Mouse (Mus musculus) frontal cortex, adult (tissue): ENCODE measurements around the gene Eepd1.

Experiments
- ATAC-seq: cut with Nextera tagmentation; 2 replicates; pipeline ENCODE4 v1.9.2; 2017; ENCODE audit warnings: mild to moderate bottlenecking, moderate library complexity, mixed read lengths; ENCODE audit not compliant: low TSS enrichment

The Eepd1 gene

DNA sequence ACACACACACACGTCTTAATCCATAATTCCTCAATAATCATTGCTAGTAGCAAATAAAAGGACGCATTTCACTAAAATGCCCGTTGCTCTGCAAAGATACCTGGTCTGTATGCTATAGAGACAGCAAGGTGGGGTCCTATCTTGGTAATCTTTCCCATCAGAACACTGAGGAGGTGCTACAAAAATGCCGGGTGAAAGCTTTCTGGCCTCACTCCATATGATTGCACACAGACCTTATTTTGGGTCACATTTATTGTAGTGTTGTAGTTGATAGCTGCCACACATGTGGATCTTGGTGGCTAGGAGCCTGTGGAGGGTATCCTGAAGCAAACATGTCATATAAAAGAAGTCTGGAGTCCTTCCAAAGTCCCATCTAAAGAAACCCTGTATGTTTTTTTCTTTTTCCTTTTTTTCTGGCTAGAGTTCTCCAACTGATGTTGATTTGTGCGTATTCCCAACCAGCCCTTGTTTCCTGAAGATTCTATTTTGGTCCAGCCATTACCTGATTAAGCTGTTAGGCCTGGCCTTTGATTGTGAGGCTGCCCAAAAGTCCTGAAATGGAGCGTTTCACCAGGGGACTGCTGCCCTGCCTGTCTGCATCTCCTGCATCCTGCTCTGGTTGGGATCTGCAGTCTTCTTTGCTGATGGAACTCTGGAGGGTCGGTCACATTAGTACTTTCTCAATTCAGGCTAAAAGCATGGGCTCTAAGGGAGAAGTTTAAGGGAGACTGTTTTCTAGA is 8.0 kb downstream of the Eepd1 start:
- no peak for ATAC-seq

DNA sequence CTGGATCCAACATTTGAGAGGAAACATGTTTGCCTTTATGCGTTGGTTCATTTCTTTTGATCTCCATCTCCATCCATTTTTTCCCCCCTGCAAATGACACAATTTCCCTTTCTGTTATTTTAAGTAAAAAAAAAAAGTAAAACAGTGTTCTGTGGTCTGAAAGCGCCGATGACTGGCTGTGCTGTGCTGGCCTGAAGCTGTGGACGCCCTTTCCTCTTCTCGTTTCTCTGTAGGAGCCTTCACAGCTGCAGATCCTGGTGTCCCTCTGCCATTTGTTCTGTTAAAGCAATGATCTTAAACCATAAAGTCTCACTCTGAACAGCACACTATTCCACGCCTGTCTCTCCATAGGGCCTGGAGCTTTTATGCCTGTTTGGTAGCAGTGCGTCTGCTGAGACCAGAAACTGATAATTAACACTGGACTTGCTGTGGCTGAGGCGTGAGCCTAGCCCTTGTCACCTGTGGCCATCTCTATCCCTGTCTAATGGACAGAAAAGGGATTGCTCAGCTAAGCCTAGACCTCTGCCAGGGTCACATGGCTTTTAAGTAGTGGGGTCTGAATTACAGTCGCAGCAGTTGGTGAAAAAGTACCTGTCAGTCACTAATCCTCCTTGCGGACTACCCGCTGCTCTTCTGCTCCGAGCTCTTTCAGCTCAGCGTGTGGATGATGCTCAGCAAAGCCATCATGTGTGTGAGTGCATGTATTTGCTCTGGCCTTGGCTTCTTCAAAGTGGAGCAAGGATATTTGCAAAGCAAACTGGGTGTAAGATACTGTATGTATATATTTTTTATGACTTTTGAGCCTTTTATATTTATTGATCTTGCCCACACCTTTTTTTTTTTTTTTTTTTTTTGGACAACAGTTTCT is 9.2 kb downstream of the Eepd1 start:
- ATAC-seq = no peak

DNA sequence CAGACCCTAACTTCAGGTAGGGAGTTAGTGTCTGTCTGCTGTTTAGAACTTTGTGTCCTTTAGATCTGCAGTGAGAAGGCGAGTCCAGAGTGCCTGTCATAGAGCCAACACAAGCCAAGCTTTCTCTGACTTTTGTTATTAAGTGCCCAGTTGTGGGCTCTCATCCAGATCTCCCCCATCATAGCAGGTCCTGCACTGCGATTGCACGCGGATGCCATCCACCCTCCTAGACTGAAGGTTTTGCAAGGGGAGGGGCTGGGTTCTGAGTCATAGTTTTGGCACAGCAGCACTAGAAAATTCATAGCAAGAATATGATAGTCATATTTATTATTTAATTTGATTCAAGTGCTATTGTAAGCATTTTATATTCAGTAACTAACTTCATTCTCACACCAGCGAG is 12.6 kb downstream of the Eepd1 start:
- ATAC-seq = no peak

DNA sequence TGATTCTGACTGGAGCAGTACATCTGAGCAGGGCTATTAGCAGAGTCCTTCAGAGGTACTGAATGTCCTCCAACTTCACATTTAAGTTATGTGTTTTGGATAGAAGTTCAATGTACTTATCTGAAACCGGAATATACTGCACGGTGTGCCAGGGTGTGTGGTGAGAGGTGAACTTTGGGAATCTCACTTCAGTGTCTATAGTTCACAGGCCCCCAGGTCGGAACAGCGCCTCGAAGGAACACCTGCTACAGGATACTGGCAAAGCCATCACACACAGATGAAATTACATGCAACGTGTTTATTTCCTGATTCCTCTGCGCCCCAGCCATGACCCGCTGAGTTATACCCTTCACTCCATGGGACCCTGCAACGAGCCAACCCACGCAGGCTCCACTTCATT is 14.3 kb downstream of the Eepd1 start:
- no peak for ATAC-seq

DNA sequence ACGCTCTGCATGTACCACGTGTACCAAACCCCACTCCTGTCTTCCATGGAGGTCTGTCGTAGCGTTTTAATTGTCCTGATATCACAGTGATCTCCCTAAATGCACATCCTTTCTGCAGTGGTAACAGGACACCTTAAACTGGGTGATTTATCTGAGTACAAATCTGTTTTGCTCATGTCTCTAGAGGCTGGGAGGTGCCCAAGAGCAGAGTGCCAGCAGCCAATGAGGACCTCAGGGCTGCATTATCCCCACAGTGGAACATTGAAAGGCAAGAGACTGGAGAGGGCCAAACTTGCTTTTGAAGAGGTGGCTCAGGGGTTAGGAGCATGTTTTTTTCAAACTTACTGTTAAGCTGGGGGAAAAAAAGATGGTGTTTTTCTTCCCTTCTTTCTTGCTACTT is 14.8 kb downstream of the Eepd1 start:
- no peak for ATAC-seq

DNA sequence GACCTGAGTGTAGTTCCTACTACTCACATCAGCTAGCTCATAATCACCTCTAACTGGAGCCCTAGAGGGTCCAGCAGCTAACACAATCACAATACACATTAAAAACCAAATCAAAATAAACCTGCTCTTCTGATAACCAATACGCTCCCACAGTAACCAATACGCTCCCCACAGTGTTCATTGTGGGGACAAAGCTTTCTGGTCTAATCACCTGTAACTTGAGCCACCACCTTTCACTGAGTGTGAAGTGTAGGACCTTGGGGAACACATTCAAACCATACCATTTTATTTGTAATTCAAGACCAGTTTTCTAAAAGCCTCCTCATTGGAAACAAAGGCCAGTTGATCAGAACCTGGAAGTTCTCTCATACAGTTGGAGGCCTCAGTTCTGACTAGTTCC is 15.4 kb downstream of the Eepd1 start:
- no peak for ATAC-seq

DNA sequence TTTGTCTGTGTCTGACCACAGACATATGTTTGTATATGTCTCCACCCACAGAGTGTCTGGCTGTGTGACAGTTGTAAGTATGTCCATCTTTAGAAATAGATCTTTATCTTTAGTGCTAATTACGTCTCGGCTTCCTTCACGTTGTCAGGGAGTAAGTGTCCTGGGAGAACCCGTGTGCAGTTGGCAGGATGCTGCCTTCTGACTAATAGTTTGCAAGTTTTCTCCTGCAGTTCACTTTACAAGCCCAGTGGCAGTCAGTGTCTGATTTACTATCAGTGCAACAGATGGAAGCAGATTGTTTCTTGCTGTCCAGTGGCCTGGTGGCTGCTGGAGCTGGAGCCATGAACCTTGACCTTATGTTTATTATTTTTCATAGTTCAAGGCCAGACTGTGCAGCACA is 17.4 kb downstream of the Eepd1 start:
- ATAC-seq = peak; percentile 62; the same call in 1 of the 2 replicates

DNA sequence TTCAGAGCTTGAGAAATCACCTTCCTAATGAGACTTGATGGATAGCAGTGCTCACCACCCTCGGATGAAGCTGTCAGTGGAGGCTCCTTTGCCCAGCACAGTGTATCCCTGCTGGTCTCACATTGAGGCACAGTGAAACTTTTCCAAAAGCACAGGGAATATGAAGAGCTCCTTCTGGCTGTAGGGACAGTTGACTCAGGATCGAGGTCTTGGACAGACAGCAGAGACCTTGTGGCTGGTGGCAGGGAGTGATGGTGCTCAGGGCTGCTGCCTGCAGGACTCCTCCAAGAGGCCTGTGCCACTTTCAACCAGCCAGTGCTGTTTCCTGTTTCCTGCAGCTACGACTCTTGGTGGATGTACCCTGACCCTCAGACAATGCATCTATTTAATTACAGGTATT is 18.0 kb downstream of the Eepd1 start:
- no peak for ATAC-seq

DNA sequence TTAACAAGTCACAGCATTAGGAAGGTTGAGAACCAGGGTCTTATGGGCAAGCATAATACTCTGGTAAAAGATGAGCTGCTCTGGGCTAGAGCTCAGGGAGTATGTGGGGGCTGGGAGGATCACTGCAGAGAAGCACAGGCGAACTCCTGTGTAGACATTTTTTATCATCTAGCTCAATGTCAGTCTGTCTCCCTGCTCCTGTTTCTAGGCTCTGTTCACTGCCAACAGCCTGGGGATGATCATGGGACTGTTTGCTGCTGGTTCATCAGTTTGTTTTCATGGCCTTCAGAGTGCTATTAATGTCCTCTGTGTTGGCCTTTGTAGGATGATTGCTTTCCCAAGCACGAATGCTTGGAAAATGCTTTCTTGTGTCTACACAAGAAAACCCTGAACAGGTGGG is 18.7 kb downstream of the Eepd1 start:
- peak; percentile 15; the same call in 1 of the 2 replicates for ATAC-seq

DNA sequence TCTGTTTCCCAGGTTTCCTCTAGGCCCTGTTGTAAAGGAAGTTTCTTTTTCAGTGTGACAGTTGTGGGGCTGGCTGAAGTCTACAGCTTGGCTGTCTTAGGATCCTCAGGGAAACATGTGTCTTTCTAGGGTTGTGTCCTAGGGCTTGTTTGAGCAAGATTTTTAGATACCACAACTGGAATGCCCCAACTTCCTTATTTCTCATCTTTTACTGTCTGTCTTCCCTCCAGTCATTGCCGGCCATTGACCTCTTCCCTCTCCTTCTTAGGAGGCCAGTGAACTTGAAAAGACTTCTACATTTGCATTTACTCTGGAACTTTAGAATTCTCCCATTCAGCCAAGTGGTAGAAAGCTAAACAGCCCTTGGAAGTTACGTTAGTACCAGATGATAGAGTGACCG is 27.5 kb downstream of the Eepd1 start:
- no peak for ATAC-seq

DNA sequence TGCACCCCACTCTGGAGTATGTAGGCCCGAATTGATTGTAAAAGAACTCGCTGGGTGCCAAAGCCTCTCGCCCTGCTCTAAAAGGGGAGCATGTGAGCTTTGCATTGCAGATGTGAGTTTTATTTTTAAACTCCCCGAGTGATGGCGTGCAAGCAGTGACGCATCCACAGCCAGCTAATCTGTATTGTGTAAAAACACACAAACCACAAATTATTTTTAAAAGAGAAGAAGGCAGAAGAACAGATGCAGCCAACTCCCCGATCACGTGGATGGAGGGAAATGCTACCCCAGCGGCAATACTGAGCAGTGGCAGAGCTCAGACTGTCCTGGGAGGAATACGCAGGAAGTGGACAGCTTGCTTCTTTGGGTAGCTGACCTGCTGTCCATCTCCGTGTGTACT is 29.2 kb downstream of the Eepd1 start:
- ATAC-seq = peak; percentile 87

DNA sequence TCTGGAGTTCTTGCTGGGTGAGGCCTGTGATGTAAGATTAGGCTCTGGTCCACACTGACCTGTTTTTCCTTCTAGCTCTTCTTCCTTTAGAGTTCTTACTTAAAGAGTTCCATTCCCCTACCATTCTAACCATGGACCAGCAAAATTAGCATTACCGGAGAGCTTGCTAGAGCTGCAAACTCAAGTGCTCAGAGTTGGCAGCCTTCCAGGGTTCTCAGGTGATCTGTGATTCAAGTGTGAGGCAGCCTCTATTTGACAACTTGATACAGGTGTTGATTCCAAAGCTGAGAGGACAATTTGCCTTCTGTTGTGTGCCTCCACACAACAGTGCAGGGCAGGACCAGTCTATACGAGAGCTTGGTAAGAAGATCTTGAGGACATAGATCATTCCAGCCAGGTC is 31.7 kb downstream of the Eepd1 start:
- ATAC-seq = no peak

DNA sequence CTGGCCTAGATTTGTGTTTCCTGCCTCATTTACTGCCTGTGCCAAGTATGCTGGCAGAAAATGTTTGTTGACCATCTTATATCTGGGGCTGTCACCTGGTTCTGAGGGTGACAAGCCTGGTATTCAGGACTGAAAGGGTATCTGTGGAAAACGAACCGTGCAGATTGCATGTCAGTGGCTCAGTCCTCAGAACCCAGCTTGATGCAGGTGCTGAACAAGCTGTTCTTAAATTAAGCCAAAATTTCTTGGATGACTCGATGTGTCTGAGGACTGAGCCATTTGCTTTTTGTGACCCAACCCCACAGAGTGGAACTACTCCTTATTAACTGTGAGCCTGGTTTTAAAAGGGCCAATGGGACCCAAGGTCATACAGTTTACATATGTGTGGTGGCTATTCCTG is 32.2 kb downstream of the Eepd1 start:
- no peak for ATAC-seq

DNA sequence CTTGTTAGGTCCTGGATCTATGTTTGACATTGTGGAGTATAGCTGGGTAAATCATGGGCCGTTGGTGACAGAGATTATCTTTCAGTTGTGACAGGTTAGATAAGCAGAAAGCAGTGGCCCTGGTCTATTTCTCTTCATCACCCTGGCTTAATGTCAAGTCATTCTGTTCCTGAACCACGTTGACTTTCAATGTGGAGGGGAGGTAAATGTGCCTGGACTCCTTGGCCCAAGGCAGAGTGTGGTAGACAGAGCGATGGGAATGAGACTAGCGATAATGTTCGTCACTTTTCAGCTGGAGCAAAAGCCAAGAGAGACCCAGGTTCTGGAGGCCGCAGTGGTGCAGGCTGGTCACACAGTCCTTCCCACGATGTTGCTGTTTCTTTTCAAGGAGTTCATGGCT is 35.3 kb downstream of the Eepd1 start:
- ATAC-seq = no peak

DNA sequence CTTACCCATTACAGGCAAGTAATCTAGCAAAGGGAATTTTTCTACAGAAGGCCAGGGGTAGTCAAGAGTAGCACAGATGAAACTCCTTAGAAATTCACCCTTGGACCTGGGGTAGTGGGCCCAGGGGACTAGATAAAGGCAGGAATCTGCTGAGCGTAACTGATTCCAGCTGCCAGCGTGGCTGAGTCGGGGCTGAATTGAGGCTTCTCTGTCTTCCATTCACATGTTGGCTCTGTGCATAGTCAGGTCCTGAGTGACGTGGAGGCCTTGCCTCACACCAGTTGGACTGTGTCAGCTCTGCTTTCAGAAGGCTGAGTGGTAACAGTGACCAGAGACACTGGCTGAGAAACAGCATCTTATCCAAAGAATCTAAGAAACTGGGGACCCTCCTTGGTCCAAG is 36.6 kb downstream of the Eepd1 start:
- no peak for ATAC-seq

DNA sequence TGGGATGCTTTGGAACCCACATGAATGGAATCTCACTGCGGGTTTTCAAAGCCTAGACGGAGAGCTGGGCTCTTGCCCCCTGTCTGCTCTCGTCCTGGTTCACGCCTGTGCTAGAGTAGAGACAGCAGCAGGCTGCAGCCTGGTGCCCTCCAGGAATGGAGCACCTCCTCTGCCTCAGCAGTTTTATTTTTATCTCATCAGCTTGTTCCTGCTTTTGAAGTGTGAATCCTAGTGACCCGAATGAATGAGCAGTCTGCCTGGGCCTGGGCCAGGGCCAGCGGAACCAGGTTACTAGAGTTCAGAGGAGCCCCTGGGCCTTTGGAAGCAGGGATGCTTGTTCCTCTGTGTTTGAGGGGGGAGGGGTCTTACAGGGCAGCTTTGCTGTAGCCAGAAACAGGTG is 37.8 kb downstream of the Eepd1 start:
- ATAC-seq = peak; percentile 66

DNA sequence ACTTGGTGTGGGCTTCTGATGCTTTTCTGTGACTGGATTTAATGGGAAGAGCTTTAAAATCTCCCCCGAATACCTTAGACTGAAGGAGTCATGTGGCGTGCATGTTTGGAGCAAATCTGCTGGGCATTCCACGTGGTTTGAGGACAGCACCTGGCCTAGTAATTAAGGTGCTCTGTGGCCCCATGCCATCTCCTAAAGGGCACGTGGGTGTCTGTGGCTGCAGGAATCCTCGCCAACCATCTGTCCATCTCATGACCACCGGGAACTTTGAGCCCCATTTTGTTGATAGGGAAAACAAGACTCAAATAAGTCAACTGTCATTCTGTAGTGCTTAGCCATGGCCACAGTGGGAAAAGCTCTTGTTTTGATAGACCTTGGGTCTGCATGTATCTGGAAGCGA is 39.5 kb downstream of the Eepd1 start:
- no peak for ATAC-seq

DNA sequence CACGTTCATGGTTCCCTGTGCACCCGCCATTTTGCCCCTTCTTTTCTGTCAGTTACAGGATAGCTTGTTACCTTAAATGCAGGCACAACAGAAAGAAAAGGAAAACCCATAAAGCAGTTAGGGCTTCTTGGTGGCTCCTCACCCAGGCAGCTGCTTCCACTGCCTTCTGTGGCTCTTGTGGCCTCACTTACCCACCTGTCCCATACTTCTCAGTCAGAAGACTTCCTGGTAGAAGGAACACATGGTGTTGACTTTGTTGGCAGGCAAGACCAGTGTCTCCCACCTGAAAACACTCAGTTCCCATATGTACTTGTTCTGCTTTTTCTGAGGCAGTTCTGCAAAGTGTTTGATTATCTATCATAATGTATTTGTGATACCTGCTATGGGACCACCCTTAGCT is 40.5 kb downstream of the Eepd1 start:
- ATAC-seq = no peak

DNA sequence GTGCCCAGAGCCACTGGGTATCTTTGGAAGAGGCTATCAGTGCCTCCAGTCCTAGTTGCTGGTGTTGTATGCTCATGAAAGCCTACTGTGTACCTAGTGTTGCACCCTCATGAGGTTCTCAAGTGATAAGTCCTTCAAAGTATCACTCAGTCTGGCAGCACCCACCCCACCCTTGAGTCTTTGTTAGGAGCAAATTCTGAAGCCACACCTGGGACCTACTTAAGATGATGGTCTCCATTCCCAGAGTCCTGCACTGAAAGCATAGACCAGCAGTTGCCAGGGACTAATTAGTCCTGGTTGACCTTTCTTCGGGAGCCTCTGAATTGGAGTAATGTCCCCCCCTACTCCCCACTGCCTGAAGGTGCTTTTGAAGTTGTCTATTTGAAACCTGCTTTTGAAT is 45.2 kb downstream of the Eepd1 start:
- ATAC-seq = no peak

DNA sequence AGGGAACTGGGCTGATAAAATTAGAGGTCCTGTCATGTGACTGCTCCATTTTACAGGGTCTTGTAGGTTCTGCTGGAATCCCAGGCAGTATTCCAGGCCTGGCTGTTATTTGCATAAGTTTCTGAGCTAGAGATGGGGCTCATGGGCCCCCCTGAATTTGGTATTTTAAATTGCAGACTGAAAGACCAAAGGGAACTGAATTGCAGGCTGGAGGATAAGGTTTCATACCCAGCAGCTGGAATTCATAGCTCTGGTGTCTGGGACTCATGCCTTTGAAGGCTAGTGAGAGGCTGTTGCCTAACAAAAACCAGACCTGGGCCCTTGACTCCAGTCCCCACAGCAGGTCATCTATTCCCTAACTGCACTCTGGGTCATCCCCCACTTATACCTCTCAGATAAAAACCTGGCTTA is 45.6 kb downstream of the Eepd1 start:
- peak; percentile 27; the same call in 1 of the 2 replicates for ATAC-seq

DNA sequence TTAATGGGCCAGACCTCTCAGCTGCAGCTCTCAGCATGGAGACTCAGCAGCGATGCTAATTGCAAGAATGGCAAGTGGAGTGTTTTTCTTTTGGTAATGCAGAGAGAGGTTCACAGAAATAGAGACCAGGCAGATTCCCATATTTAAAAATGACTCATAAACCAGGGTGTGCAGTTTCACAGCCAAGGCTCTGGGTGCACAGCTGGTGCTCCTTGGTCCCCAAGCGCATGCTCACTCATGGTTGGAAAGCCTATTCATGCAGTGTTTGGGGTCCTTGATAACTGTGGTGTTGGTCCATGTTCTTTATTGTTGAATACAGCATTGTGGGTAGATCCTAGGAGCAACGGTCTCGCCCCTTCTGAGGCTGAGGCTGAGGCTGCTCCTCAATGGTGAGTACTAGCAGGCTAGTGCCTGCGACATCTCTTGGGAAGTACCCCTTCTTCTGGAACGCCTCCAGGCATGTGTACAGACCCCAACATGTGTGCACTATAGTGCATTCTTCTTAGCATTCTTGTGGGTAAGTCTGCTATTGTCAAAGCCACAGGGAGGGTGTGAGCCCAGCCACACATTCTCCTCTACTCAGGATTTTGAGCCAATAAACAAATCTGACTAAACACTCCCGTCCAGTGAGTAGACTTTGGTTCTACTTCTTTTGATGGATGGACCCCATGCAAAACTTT is 46.2 kb downstream of the Eepd1 start:
- peak; percentile 20; the same call in 1 of the 2 replicates for ATAC-seq

DNA sequence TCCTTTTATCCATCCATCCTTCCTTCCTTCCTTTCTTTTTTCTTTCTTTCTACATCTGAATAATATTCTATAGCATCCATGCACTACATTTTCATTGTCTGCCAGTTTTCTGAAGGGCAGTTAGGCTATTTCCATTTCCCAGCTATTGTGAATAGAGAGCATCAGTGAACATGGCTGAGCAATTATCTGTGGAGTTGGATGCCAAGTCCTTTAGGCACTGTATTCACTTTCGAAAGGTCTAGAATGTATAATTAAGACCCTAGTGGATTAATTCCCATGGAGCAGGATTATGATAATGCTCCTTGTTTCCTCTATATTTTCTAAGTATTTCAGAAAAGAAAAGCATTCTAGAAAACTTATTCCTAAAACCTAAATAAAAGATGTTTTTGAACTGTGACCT is 50.3 kb downstream of the Eepd1 start:
- ATAC-seq = no peak

DNA sequence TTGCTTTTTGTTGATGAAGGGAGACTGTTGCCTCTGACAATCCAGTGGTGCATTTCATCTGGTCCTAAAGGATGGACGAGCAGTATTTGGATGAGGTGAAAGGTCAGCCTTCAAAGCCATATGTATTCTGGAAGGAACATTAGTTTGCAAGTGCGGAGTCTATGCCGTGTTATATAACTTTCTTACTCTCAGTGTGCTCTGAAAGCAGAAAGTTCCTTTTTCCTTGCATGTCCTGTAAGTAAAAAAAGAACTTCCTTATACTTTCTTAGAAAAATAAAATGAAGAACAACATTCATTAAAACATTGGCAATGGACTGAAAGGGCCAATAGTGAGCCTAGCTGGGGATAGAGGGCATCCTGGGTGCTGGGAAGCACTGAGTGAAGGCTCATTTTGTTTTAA is 50.8 kb downstream of the Eepd1 start:
- no peak for ATAC-seq
